Mouse (Mus musculus): ENCODE results near the gene BC051665. TPM values are rescaled to one million over a fixed set of nuclear protein-coding genes. Genes with fewer than 3 reads are reported as not detected.

The BC051665 gene
- polyA plus RNA-seq, 1 experiment from 2014 or later = not detected

DNA sequence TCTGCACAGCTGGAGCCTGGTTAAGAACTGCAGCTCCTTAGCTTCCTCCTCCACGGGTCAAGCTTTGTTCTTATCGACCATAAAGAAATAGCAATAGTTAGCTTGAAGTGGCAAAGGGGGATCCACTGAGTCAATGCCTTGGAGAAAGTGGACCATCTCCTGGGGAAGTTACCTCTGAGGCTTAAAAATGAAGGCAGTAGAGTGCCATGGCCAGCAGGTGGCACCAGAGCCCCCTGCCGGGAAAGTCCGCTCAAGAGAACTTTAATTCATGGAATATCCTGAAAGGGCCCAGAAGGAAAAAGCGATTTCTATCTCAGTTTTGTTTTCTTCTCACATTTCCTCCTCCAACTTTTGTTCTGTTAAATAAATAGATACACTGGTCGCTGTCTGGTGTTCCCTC is 27.0 kb downstream of the BC051665 start:
- WGBS (ENCODE audit: insufficient replicate concordance) = 45% methylated on average over 6 of the region's 6 CpGs
- ATAC-seq (no peak), DNase-seq (no peak)
- Histone ChIP-seq H3K4me2 (ENCODE audit: low read depth, low read length) (no peak overlapping the region), H3K9me3 (ENCODE audit: low read length) (no peaks in the 10 kb centered on the region), H3K27me3 (ENCODE audit: insufficient read depth, low read length) (no peaks in the 10 kb centered on the region), H3K4me3 (ENCODE audit: low read depth, low read length) (no peak overlapping the region), H3K4me1 (ENCODE audit: insufficient read depth) (no peaks in the 10 kb centered on the region), H3K27ac (ENCODE audit: low read depth) (no peak overlapping the region), H3K9ac (replicated peaks) (no peak overlapping the region), H3K36me3 (replicated peaks; ENCODE audit: insufficient read depth, low read length) (peaks cover 20% of the 10 kb centered on the region)
- TF ChIP-seq EP300 (IDR thresholded peaks at IDR 0.05; ENCODE audit: low read depth) (no peak), CTCF (IDR thresholded peaks at IDR 0.05; ENCODE audit: low read depth) (peak; percentile 75)

DNA sequence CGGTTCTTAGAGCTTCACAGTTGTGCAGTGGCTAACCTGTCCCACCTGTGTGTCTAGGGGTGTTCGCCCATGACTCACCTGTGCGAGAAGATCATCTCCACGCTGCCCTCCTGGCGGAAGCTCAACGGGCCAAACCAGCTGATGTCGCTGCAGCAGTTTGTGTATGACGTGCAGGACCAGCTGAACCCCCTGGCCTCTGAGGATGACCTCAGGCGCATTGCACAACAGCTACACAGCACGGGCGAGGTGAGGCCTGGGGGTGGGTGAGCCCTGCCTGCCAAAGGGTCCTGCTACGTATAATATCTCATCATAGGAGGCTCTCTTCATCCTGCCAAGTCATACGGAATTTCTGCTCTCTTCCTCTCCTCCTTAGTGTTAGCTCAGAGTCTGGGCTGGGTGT is 28.9 kb downstream of the BC051665 start:
- no peak overlapping the region for H3K4me3 ChIP-seq (ENCODE audit: low read depth, low read length)
- peak; percentile 84 for ATAC-seq
- no peaks in the 10 kb centered on the region for H3K27me3 ChIP-seq (ENCODE audit: insufficient read depth, low read length)
- 64% methylated on average over 13 of the region's 13 CpGs for WGBS (ENCODE audit: insufficient replicate concordance)
- H3K9me3 ChIP-seq (ENCODE audit: low read length) = no peaks in the 10 kb centered on the region
- TF ChIP-seq EP300 (IDR thresholded peaks at IDR 0.05; ENCODE audit: low read depth) = no peak
- H3K9ac ChIP-seq (replicated peaks) = no peak overlapping the region
- peak; percentile 40 for DNase-seq
- H3K4me1 ChIP-seq (ENCODE audit: insufficient read depth) = no peaks in the 10 kb centered on the region
- H3K27ac ChIP-seq (ENCODE audit: low read depth) = no peak overlapping the region
- H3K36me3 ChIP-seq (replicated peaks; ENCODE audit: insufficient read depth, low read length) = peaks cover 31% of the 10 kb centered on the region
- H3K4me2 ChIP-seq (ENCODE audit: low read depth, low read length) = no peak overlapping the region

DNA sequence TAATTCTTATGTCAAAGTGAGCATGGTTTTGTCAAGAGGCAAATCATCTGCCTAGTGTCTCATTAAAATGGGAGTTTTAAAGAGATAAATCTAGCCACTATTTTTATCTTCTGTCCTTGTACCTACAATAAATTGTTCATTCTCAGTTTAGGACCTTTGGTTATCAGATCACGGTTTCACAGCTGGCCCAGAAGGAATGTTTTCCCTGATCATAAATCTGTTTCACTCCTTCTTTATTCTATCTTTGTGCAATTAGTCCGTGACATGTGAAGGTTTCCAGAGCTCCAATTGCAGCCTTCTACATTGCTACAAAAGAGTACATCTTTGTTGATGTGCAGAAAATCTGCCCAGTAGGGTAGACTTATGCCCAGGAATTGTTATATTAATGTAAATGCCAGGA is 30.9 kb downstream of the BC051665 start:
- no peak overlapping the region for H3K4me2 ChIP-seq (ENCODE audit: low read depth, low read length)
- no peak for ATAC-seq
- H3K27me3 ChIP-seq (ENCODE audit: insufficient read depth, low read length) = no peaks in the 10 kb centered on the region
- H3K36me3 ChIP-seq (replicated peaks; ENCODE audit: insufficient read depth, low read length) = peaks cover 32% of the 10 kb centered on the region
- no peak overlapping the region for H3K9ac ChIP-seq (replicated peaks)
- no peak for DNase-seq
- no peaks in the 10 kb centered on the region for H3K4me1 ChIP-seq (ENCODE audit: insufficient read depth)
- no peak overlapping the region for H3K27ac ChIP-seq (ENCODE audit: low read depth)
- no peak overlapping the region for H3K4me3 ChIP-seq (ENCODE audit: low read depth, low read length)
- TF ChIP-seq CTCF (IDR thresholded peaks at IDR 0.05; ENCODE audit: low read depth) (no peak), EP300 (IDR thresholded peaks at IDR 0.05; ENCODE audit: low read depth) (no peak)
- H3K9me3 ChIP-seq (ENCODE audit: low read length) = no peaks in the 10 kb centered on the region
- 73% methylated on average over 2 of the region's 2 CpGs for WGBS (ENCODE audit: insufficient replicate concordance)

- H3K36me3 ChIP-seq (replicated peaks; ENCODE audit: insufficient read depth, low read length) = peaks cover 42% of the 10 kb centered on the region
- H3K4me3 ChIP-seq (ENCODE audit: low read depth, low read length) = no peak overlapping the region
- H3K4me1 ChIP-seq (ENCODE audit: insufficient read depth) = no peaks in the 10 kb centered on the region
- 0 out of 2 replicates have a peak, but pooled peaks have one; percentile 1 for TF ChIP-seq CTCF (IDR thresholded peaks at IDR 0.05; ENCODE audit: low read depth)
- no peak for TF ChIP-seq EP300 (IDR thresholded peaks at IDR 0.05; ENCODE audit: low read depth)
- no peaks in the 10 kb centered on the region for H3K9me3 ChIP-seq (ENCODE audit: low read length)
- no peak overlapping the region for H3K4me2 ChIP-seq (ENCODE audit: low read depth, low read length)
- no peak overlapping the region for H3K27ac ChIP-seq (ENCODE audit: low read depth)
- H3K27me3 ChIP-seq (ENCODE audit: insufficient read depth, low read length) = no peaks in the 10 kb centered on the region
- WGBS (ENCODE audit: insufficient replicate concordance) = 88% methylated on average over 6 of the region's 6 CpGs
- H3K9ac ChIP-seq (replicated peaks) = no peak overlapping the region
- ATAC-seq (no peak), DNase-seq (no peak)
Measured at GRCm38 (mm10) chr13:60753216-60753615, 32.9 kb downstream of the BC051665 start.

DNA sequence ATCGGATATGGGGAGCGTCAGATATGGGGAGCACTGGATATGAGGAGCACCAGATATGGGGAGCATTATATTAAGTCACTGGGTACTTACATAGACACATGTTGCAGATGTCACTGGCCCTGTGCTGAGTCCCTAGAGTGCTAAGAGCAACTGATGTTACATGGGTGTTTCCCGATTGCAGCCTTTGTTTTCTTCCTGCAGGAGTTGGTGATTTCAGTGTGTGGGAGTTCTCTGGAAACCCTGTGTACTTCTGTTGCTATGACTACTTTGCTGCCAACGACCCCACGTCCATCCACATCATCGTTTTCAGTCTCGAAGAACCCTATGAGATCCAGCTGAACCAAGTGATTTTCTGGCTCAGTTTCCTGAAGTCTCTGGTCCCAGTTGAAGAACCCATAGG is 35.2 kb downstream of the BC051665 start:
- no peaks in the 10 kb centered on the region for H3K9me3 ChIP-seq (ENCODE audit: low read length)
- no peak overlapping the region for H3K4me2 ChIP-seq (ENCODE audit: low read depth, low read length)
- no peak overlapping the region for H3K9ac ChIP-seq (replicated peaks)
- ATAC-seq (no peak), DNase-seq (no peak)
- peaks cover 50% of the 10 kb centered on the region for H3K36me3 ChIP-seq (replicated peaks; ENCODE audit: insufficient read depth, low read length)
- H3K4me1 ChIP-seq (ENCODE audit: insufficient read depth) = no peaks in the 10 kb centered on the region
- TF ChIP-seq CTCF (IDR thresholded peaks at IDR 0.05; ENCODE audit: low read depth) (no peak), EP300 (IDR thresholded peaks at IDR 0.05; ENCODE audit: low read depth) (no peak)
- WGBS (ENCODE audit: insufficient replicate concordance) = 86% methylated on average over 7 of the region's 7 CpGs
- H3K27me3 ChIP-seq (ENCODE audit: insufficient read depth, low read length) = no peaks in the 10 kb centered on the region
- H3K27ac ChIP-seq (ENCODE audit: low read depth) = no peak overlapping the region
- H3K4me3 ChIP-seq (ENCODE audit: low read depth, low read length) = no peak overlapping the region

DNA sequence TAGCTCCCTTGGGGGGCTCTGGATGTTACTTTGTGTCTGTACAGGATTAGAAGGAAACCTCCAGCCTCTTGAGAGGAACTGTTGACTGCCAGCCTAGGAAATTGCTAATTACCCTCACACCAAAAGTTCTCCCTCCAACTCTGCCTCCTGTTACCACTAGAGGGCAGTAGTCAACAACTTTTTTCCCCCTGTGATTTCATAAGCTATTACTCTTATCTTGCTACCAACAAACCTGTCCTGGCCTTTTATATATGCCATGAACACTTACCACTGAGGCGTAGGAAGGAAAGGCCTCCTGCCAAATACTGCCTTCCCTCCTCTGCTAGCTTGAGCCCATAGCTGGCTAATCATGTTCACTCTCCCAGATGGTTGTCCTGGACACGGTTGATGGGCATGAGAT is 37.6 kb downstream of the BC051665 start:
- H3K9me3 ChIP-seq (ENCODE audit: low read length) = no peaks in the 10 kb centered on the region
- WGBS (ENCODE audit: insufficient replicate concordance) = 88% methylated on average over 2 of the region's 2 CpGs
- ATAC-seq (no peak), DNase-seq (no peak)
- H3K4me2 ChIP-seq (ENCODE audit: low read depth, low read length) = no peak overlapping the region
- H3K27ac ChIP-seq (ENCODE audit: low read depth) = no peak overlapping the region
- no peaks in the 10 kb centered on the region for H3K27me3 ChIP-seq (ENCODE audit: insufficient read depth, low read length)
- TF ChIP-seq EP300 (IDR thresholded peaks at IDR 0.05; ENCODE audit: low read depth) = no peak
- TF ChIP-seq CTCF (IDR thresholded peaks at IDR 0.05; ENCODE audit: low read depth) = peak; percentile 69
- peaks cover 8% of the 10 kb centered on the region for H3K4me1 ChIP-seq (ENCODE audit: insufficient read depth)
- no peak overlapping the region for H3K4me3 ChIP-seq (ENCODE audit: low read depth, low read length)
- peaks cover 49% of the 10 kb centered on the region for H3K36me3 ChIP-seq (replicated peaks; ENCODE audit: insufficient read depth, low read length)
- H3K9ac ChIP-seq (replicated peaks) = no peak overlapping the region

GRCm38 (mm10) chr13:60747201-60747600 is 39.0 kb downstream of the BC051665 start:
- Histone ChIP-seq H3K9me3 (ENCODE audit: low read length) (no peaks in the 10 kb centered on the region), H3K4me2 (ENCODE audit: low read depth, low read length) (no peak overlapping the region), H3K4me1 (ENCODE audit: insufficient read depth) (peaks cover 11% of the 10 kb centered on the region), H3K36me3 (replicated peaks; ENCODE audit: insufficient read depth, low read length) (peaks cover 35% of the 10 kb centered on the region), H3K9ac (replicated peaks) (no peak overlapping the region), H3K4me3 (ENCODE audit: low read depth, low read length) (no peak overlapping the region), H3K27me3 (ENCODE audit: insufficient read depth, low read length) (no peaks in the 10 kb centered on the region), H3K27ac (ENCODE audit: low read depth) (no peak overlapping the region)
- ATAC-seq (no peak), DNase-seq (no peak)
- 84% methylated on average over 1 of the region's 1 CpGs for WGBS (ENCODE audit: insufficient replicate concordance)
- TF ChIP-seq EP300 (IDR thresholded peaks at IDR 0.05; ENCODE audit: low read depth) = no peak
- no peak for TF ChIP-seq CTCF (IDR thresholded peaks at IDR 0.05; ENCODE audit: low read depth)

All from liver, postnatal 0 days (tissue).